Mouse (Mus musculus) spleen, postnatal 36 days (tissue): Measurements from ENCODE around the gene Sept9.
"Not testable (repeated sequence)": the region's sequence is repeated elsewhere in the genome, so short reads cannot be mapped to it uniquely, and the experiment has no call there.

Source experiments
- DNase-seq, 2 experiments: peaks; one replicate each; pipeline ENCODE4 v3.0.0; 2022; ENCODE audit warnings: low spot score in 2 of 2, mixed read lengths in 1 of 2

Gene Sept9

GRCm38 (mm10) chr11:117312028-117312901 is 112.8 kb downstream of the Sept9 start:
- DNase-seq, result no peak

- DNase-seq, result peak in 1 of 2 experiments; percentile 50
Observed at GRCm38 (mm10) chr11:117312936-117313335, 113.5 kb downstream of the Sept9 start.

GRCm38 (mm10) chr11:117313446-117313845 is 114.0 kb downstream of the Sept9 start:
- no peak for DNase-seq

GRCm38 (mm10) chr11:117314026-117314425 is 114.6 kb downstream of the Sept9 start:
- DNase-seq, result peak in 1 of 2 experiments; percentile 48

- no peak for DNase-seq
Observed at GRCm38 (mm10) chr11:117314520-117314919, 115.1 kb downstream of the Sept9 start.

GRCm38 (mm10) chr11:117315309-117315708 is 115.8 kb downstream of the Sept9 start:
- DNase-seq, result no peak

- DNase-seq, result no peak
Observed at GRCm38 (mm10) chr11:117316441-117317331, 117.2 kb downstream of the Sept9 start.

- peak; percentile 55 for DNase-seq
Observed at GRCm38 (mm10) chr11:117317429-117318101, 118.1 kb downstream of the Sept9 start.

- DNase-seq, result no peak
Observed at GRCm38 (mm10) chr11:117318202-117318601, 118.7 kb downstream of the Sept9 start.

GRCm38 (mm10) chr11:117318731-117319542 is 119.5 kb downstream of the Sept9 start:
- peak; percentile 39 to 49 for DNase-seq

- peak; percentile 81 to 83 for DNase-seq
Observed at GRCm38 (mm10) chr11:117319543-117320335, 120.3 kb downstream of the Sept9 start.

GRCm38 (mm10) chr11:117320482-117320881 is 121.0 kb downstream of the Sept9 start:
- DNase-seq, result peak; percentile 87 to 88

GRCm38 (mm10) chr11:117321311-117321971 is 122.0 kb downstream of the Sept9 start:
- DNase-seq, result no peak

- no peak for DNase-seq
Observed at GRCm38 (mm10) chr11:117322311-117322710, 122.8 kb downstream of the Sept9 start.

GRCm38 (mm10) chr11:117322730-117323579 is 123.5 kb downstream of the Sept9 start:
- DNase-seq, result peak; percentile 53 to 54

GRCm38 (mm10) chr11:117323976-117324574 is 124.6 kb downstream of the Sept9 start:
- DNase-seq, result no peak

GRCm38 (mm10) chr11:117324718-117325117 is 125.3 kb downstream of the Sept9 start:
- DNase-seq, result not testable (repeated sequence)

GRCm38 (mm10) chr11:117325131-117325467 is 125.6 kb downstream of the Sept9 start:
- no peak for DNase-seq
